Mouse (Mus musculus): ENCODE measurements around the gene Ddx52. TPM values are rescaled to one million over a fixed set of nuclear protein-coding genes. Genes with fewer than 3 reads are reported as not detected.
A peak's percentile ranks its signal among the peaks of the same experiment; 100 is the strongest.

Gene Ddx52
- polyA plus RNA-seq, 1 experiment from 2014 or later, result 50.8 TPM

- Histone ChIP-seq H3K27me3 (ENCODE audit: control insufficient read depth, insufficient read depth, low read length) (no peaks in the 10 kb centered on the region), H3K4me2 (peak within 1 kb of the TSS; percentile 54), H3K9ac (ENCODE audit: low read length) (peak within 1 kb of the TSS; percentile 84), H3K9me3 (ENCODE audit: control insufficient read depth, low read length) (no peaks in the 10 kb centered on the region), H3K4me1 (ENCODE audit: control insufficient read depth, insufficient read depth, low read length) (peaks cover 6% of the 10 kb centered on the region; the same call in 1 of the 2 replicates), H3K36me3 (ENCODE audit: control insufficient read depth, insufficient read depth, low read length) (peaks cover 12% of the 10 kb centered on the region), H3K4me3 (ENCODE audit: low read depth, low read length) (peak within 1 kb of the TSS; percentile 73), H3K27ac (ENCODE audit: low read depth, low read length) (peak within 1 kb of the TSS; percentile 72)
- ATAC-seq (ENCODE audit: low FRiP score) (peak; percentile 98), DNase-seq (ENCODE audit: low spot score, missing footprints) (peak; percentile 98)
- WGBS, result 2% methylated on average over 75 of the region's 76 CpGs
Observed at GRCm38 (mm10) chr11:83963991-83964921, 22.4 kb downstream of the Ddx52 start, which contains the start of gene Synrg. Synrg (plus strand) TSS chr11:83964428.

DNA sequence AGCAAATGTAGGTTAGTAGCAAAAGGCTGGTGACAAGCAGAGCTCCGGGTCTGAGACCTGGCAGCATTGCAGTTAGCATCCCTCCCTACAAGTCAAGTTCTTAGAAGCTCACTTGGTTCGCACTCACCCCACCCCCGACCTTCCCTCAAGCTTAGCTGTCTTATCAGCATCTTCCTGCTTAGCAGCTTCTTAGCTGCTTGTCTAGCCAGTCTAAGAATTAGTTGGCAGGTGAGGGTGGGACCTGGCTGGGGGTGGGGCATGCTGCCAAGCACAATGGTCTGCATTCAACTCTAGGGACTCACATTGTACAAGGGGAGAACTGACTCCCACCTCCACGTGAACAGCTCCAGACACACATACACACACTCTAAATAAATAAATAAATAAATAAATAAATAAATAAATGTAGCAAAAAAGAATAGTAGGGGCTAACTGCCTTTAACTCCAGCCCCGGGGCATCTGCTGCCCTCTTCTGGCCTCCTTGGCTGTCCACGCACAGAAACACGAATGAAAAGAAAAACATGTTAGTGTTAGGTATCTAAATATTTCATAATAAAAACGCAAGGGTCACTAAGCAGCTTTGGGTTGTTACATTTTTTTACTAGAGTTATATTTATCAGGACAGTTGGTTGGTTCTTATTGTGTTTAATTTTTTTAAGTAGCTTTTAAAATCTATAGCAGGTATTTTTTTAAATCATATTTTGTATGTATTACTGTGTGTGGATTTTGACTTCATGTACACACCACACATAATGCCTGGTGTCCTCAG lies 25.8 kb downstream of the Ddx52 start:
- Histone ChIP-seq H3K27ac (ENCODE audit: low read depth, low read length) (no peak overlapping the region), H3K36me3 (ENCODE audit: control insufficient read depth, insufficient read depth, low read length) (no peaks in the 10 kb centered on the region), H3K9ac (ENCODE audit: low read length) (no peak overlapping the region), H3K27me3 (ENCODE audit: control insufficient read depth, insufficient read depth, low read length) (no peaks in the 10 kb centered on the region), H3K4me3 (ENCODE audit: low read depth, low read length) (no peak overlapping the region), H3K4me1 (ENCODE audit: control insufficient read depth, insufficient read depth, low read length) (peaks cover 6% of the 10 kb centered on the region; the same call in 1 of the 2 replicates), H3K9me3 (ENCODE audit: control insufficient read depth, low read length) (no peaks in the 10 kb centered on the region), H3K4me2 (no peak overlapping the region)
- DNase-seq (ENCODE audit: low spot score, missing footprints) (no peak), ATAC-seq (ENCODE audit: low FRiP score) (no peak)
- 56% methylated on average over 8 of the region's 8 CpGs for WGBS

GRCm38 (mm10) chr11:83968205-83968575 lies 26.3 kb downstream of the Ddx52 start:
- WGBS, result 75% methylated on average over 6 of the region's 6 CpGs
- peaks cover 6% of the 10 kb centered on the region; the same call in 1 of the 2 replicates for H3K4me1 ChIP-seq (ENCODE audit: control insufficient read depth, insufficient read depth, low read length)
- H3K36me3 ChIP-seq (ENCODE audit: control insufficient read depth, insufficient read depth, low read length), result no peaks in the 10 kb centered on the region
- no peak overlapping the region for H3K4me2 ChIP-seq
- ATAC-seq (ENCODE audit: low FRiP score) (no peak), DNase-seq (ENCODE audit: low spot score, missing footprints) (no peak)
- H3K27ac ChIP-seq (ENCODE audit: low read depth, low read length), result no peak overlapping the region
- no peak overlapping the region for H3K9ac ChIP-seq (ENCODE audit: low read length)
- no peak overlapping the region for H3K4me3 ChIP-seq (ENCODE audit: low read depth, low read length)
- H3K27me3 ChIP-seq (ENCODE audit: control insufficient read depth, insufficient read depth, low read length), result no peaks in the 10 kb centered on the region
- H3K9me3 ChIP-seq (ENCODE audit: control insufficient read depth, low read length), result no peaks in the 10 kb centered on the region

- Histone ChIP-seq H3K4me3 (ENCODE audit: low read depth, low read length) (no peak overlapping the region), H3K36me3 (ENCODE audit: control insufficient read depth, insufficient read depth, low read length) (no peaks in the 10 kb centered on the region), H3K4me2 (no peak overlapping the region), H3K27me3 (ENCODE audit: control insufficient read depth, insufficient read depth, low read length) (no peaks in the 10 kb centered on the region), H3K9ac (ENCODE audit: low read length) (no peak overlapping the region), H3K4me1 (ENCODE audit: control insufficient read depth, insufficient read depth, low read length) (peaks cover 6% of the 10 kb centered on the region; the same call in 1 of the 2 replicates), H3K9me3 (ENCODE audit: control insufficient read depth, low read length) (no peaks in the 10 kb centered on the region), H3K27ac (ENCODE audit: low read depth, low read length) (no peak overlapping the region)
- ATAC-seq (ENCODE audit: low FRiP score), result no peak
- no peak for DNase-seq (ENCODE audit: low spot score, missing footprints)
- WGBS, result 88% methylated on average over 3 of the region's 3 CpGs
Observed at GRCm38 (mm10) chr11:83969040-83969439, 27.2 kb downstream of the Ddx52 start.

DNA sequence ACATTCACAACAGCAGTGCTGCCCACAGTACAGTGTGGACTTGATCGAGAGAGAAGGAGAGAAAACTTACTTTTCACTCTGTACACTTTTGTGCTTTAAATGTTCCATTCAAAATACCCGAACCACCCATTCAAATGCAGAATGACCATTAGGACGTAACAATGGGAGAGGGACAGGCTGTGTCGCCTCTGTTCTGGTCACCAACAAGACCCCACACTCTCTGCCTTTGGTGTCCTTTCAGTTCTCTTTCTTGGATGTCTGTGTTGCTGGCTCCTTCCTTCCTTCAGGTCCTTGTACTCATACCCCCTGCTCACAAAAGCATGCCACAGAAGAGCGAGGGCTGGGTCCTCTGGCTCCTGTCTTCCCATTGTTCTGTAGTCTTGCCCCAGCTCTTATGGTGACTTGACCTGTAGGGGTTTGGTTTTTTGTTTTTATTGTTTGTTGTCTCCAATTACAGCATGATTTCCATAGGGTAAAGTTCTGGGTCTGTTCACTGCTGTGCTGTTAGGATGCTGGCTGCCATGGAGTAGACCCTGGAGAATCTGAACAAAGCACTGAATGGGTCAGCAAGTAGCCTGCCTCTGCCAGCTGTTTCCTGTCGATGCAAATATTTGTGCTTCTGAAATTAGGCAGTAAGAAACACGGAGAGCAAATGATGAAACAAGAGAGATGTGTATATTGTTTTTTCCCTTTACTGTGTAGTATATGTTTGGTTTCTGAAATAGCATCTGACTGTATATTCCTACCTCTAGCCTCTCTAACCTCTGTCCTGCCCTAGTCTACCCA lies 32.9 kb downstream of the Ddx52 start:
- no peak overlapping the region for H3K27ac ChIP-seq (ENCODE audit: low read depth, low read length)
- no peaks in the 10 kb centered on the region for H3K4me1 ChIP-seq (ENCODE audit: control insufficient read depth, insufficient read depth, low read length)
- WGBS, result 58% methylated on average over 7 of the region's 7 CpGs
- no peak overlapping the region for H3K9ac ChIP-seq (ENCODE audit: low read length)
- no peak overlapping the region for H3K4me2 ChIP-seq
- H3K36me3 ChIP-seq (ENCODE audit: control insufficient read depth, insufficient read depth, low read length), result peaks cover 11% of the 10 kb centered on the region
- H3K9me3 ChIP-seq (ENCODE audit: control insufficient read depth, low read length), result no peaks in the 10 kb centered on the region
- no peak overlapping the region for H3K4me3 ChIP-seq (ENCODE audit: low read depth, low read length)
- DNase-seq (ENCODE audit: low spot score, missing footprints) (peak; percentile 41), ATAC-seq (ENCODE audit: low FRiP score) (no peak)
- no peaks in the 10 kb centered on the region for H3K27me3 ChIP-seq (ENCODE audit: control insufficient read depth, insufficient read depth, low read length)

DNA sequence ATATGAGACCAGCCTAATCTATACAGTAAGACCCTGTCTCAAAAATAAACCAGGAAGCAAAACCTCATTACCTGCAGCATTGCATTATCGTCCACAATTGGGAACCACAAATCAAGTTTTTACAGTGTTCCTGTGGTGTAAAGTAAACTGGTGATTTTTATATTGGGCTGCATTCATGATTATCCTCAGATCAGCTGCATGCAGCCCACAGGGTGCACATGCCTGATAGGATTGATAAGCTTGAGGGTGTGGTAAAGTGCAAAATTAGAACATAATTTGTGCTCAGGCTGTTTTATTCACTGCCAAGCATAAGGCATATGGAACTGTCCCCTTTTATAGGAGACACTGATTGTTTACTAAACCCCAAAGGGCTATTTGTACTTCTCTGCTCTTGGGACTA lies 33.6 kb downstream of the Ddx52 start:
- Histone ChIP-seq H3K27me3 (ENCODE audit: control insufficient read depth, insufficient read depth, low read length) (no peaks in the 10 kb centered on the region), H3K4me2 (no peak overlapping the region), H3K36me3 (ENCODE audit: control insufficient read depth, insufficient read depth, low read length) (peaks cover 11% of the 10 kb centered on the region), H3K9me3 (ENCODE audit: control insufficient read depth, low read length) (no peaks in the 10 kb centered on the region), H3K4me3 (ENCODE audit: low read depth, low read length) (no peak overlapping the region), H3K9ac (ENCODE audit: low read length) (no peak overlapping the region), H3K4me1 (ENCODE audit: control insufficient read depth, insufficient read depth, low read length) (no peaks in the 10 kb centered on the region), H3K27ac (ENCODE audit: low read depth, low read length) (no peak overlapping the region)
- DNase-seq (ENCODE audit: low spot score, missing footprints), result no peak
- 93% methylated on average over 1 of the region's 1 CpGs for WGBS
- ATAC-seq (ENCODE audit: low FRiP score), result no peak

GRCm38 (mm10) chr11:83976236-83976977 lies 34.5 kb downstream of the Ddx52 start:
- no peak overlapping the region for H3K9ac ChIP-seq (ENCODE audit: low read length)

GRCm38 (mm10) chr11:83977810-83978209 lies 35.9 kb downstream of the Ddx52 start:
- Histone ChIP-seq H3K9ac (ENCODE audit: low read length) (no peak overlapping the region), H3K27me3 (ENCODE audit: control insufficient read depth, insufficient read depth, low read length) (no peaks in the 10 kb centered on the region), H3K4me1 (ENCODE audit: control insufficient read depth, insufficient read depth, low read length) (no peaks in the 10 kb centered on the region), H3K36me3 (ENCODE audit: control insufficient read depth, insufficient read depth, low read length) (peaks cover 16% of the 10 kb centered on the region), H3K4me3 (ENCODE audit: low read depth, low read length) (no peak overlapping the region), H3K27ac (ENCODE audit: low read depth, low read length) (no peak overlapping the region), H3K9me3 (ENCODE audit: control insufficient read depth, low read length) (no peaks in the 10 kb centered on the region), H3K4me2 (no peak overlapping the region)
- DNase-seq (ENCODE audit: low spot score, missing footprints) (peak; percentile 57), ATAC-seq (ENCODE audit: low FRiP score) (no peak)
- WGBS, result 91% methylated on average over 2 of the region's 2 CpGs

More at GRCm38 (mm10) chr11:83976236-83976977, 34.5 kb downstream of the Ddx52 start:
- ATAC-seq (ENCODE audit: low FRiP score) (no peak), DNase-seq (ENCODE audit: low spot score, missing footprints) (peak; percentile 31)
- 93% methylated on average over 13 of the region's 13 CpGs for WGBS
- Histone ChIP-seq H3K4me1 (ENCODE audit: control insufficient read depth, insufficient read depth, low read length) (no peaks in the 10 kb centered on the region), H3K9me3 (ENCODE audit: control insufficient read depth, low read length) (no peaks in the 10 kb centered on the region), H3K4me2 (no peak overlapping the region), H3K36me3 (ENCODE audit: control insufficient read depth, insufficient read depth, low read length) (peaks cover 13% of the 10 kb centered on the region), H3K27me3 (ENCODE audit: control insufficient read depth, insufficient read depth, low read length) (no peaks in the 10 kb centered on the region), H3K4me3 (ENCODE audit: low read depth, low read length) (no peak overlapping the region), H3K27ac (ENCODE audit: low read depth, low read length) (no peak overlapping the region)

Measured in midbrain, embryonic 11.5 days (tissue).